Mouse (Mus musculus): ENCODE measurements around the gene Arhgap15.

- no peak for TF ChIP-seq POLR2A (IDR thresholded peaks at IDR 0.05; ENCODE audit: extremely low read depth, insufficient read depth, low read length)
- no peak for TF ChIP-seq CTCF (IDR thresholded peaks at IDR 0.05; ENCODE audit: low read depth, low read length)
These were observed 13.1 kb downstream of the Arhgap15 start for GRCm38 (mm10) chr2:43761735-43762134.
